Mouse (Mus musculus): ENCODE measurements at regions not wholly inside any gene's neighbourhood (a gene's known extent, or its start where the extent isn't known, plus 50 kb on each side); places are given as distances from the start of the nearest gene placed in this dataset.

GRCm38 (mm10) chr15:7572221-7572620 lies 174.0 kb upstream of the Egflam start:
- in situ Hi-C loops (cut with MboI, MseI), result no loop called here

DNA sequence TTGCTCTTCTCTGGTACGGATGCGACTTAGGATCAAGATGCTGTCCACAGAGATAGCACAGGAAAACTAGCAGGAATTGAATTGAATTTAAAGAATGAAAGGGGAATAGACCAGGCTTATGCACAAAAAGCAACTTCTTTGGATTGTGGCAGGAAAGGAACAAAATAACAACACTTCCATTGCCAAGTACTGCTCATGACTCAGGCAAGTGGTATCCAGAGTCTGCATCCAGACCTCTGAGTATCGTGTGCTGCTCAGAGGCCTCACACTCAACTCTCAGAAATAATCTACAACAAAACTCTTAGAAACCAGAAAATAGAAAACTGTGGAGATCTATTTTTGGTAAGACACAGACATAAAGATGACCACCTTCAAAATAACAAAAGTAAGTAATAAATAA lies 176.1 kb upstream of the Egflam start:
- in situ Hi-C loops (cut with MboI, MseI), result no loop called here

GRCm38 (mm10) chr15:7574811-7575210 lies 176.6 kb upstream of the Egflam start:
- in situ Hi-C loops (cut with MboI, MseI), result no loop called here

GRCm38 (mm10) chr15:7578439-7578838 lies 180.2 kb upstream of the Egflam start:
- in situ Hi-C loops (cut with MboI, MseI), result no loop called here

- in situ Hi-C loops (cut with MboI, MseI), result no loop called here
Measured at GRCm38 (mm10) chr15:7587210-7587609, 189.0 kb upstream of the Egflam start.

GRCm38 (mm10) chr15:7591486-7591885 lies 193.3 kb upstream of the Egflam start:
- in situ Hi-C loops (cut with MboI, MseI), result no loop called here

- in situ Hi-C loops (cut with MboI, MseI), result no loop called here
Measured at GRCm38 (mm10) chr15:7597335-7597734, 199.1 kb upstream of the Egflam start.

DNA sequence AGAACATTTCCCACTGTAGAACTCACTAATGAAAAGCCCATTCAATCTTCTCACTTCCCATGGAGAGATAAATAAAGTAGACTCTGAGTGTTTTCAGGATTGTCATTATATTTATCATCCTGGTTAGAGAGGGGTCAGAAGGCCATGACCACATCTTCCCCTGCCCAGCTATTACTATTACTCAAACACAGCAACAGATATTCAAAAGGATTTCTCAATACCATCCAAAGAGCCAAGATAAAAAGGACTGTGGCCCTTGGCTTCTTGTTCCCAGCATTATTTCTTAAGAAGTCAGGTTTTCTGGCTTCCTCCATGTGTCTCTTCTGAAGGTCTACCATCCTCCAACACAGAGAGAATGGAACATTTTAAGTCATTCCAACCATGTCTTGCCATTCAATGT lies 199.6 kb upstream of the Egflam start:
- in situ Hi-C loops (cut with MboI, MseI), result no loop called here

- in situ Hi-C loops (cut with MboI, MseI), result no loop called here
Measured at GRCm38 (mm10) chr15:7601540-7601939, 203.3 kb upstream of the Egflam start.

DNA sequence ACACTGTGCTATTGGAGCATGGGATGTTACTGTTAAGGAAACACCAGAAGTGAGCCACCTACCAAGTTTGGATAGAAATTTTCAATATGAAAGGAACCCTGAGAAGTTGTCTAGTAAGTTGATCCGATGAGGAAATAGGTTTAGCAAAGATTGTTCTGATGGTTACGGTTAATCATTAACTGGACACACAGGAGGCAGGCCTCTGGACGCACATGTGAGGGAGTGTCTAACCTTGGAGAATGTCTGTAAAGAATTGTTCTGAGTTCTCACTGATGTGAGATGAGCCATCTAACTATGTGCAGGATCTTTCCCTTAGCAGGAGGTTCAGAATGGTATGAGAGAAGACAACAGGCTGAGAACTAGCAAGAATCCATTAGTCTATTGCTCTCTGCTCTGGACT lies 205.8 kb upstream of the Gdnf start:
- in situ Hi-C loops (cut with MboI, MseI), result no loop called here

- in situ Hi-C loops (cut with MboI, MseI), result no loop called here
Measured at GRCm38 (mm10) chr15:7617954-7618353, 192.7 kb upstream of the Gdnf start.

- in situ Hi-C loops (cut with MboI, MseI), result no loop called here
Measured at GRCm38 (mm10) chr15:7623026-7623425, 187.6 kb upstream of the Gdnf start.

DNA sequence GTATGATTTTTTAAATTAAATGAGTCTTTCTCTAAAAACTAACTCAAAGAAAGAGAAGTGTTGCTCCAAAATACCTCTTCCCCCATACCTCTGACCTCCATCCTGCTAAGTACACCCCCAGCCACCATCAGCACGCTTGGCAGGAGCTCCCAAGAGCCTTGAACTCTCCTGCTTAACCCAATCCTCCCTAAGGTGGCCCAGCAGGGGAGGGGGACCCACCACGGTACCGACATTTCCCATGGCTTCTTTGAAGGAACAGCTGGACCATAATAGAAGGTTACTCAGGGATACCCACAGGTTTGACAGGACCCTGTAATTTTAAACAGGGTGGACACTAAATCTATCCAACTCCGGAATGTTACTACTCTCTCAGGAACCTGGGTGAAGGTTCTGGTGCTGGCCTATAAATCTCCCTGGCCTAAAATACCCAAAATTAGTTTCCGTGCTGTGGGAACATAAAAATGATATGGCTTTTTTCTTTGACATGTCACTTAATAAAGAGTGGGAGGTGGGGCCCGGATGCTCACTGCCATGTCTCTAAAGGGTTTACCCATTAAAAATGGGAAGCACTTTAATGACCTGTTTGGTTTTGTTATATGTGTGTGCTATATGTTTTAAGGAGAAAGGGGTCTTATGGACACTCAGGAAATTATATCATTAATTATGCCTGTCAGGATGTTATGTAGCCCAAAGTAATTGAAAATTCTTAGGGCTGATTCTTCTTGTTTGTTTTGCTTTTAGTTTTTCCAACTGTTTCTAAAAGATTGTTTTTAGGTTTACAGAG lies 185.8 kb upstream of the Gdnf start:
- in situ Hi-C loops (cut with MboI, MseI), result no loop called here

- in situ Hi-C loops (cut with MboI, MseI), result no loop called here
Measured at GRCm38 (mm10) chr15:7629826-7630225, 180.8 kb upstream of the Gdnf start.

DNA sequence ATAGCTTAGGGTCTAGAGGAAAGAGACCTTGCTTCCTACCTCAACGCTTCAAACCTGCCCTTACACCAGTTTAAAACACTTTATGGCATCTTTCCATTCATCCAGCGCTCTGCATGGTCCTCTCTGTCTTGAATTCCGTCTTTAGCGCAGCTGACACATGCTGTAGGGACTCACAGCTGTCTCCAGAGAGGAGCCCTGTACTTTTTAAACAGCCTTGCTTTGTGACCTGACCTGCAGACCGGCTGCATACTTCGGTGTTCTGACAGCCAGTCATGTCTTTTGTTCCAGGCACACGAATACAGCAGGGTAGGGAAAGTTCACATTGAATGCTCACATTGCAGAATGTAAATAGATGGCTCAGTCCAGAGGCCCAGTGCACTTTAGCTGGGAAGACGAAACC lies 175.4 kb upstream of the Gdnf start:
- in situ Hi-C loops (cut with MboI, MseI), result no loop called here

GRCm38 (mm10) chr15:7639444-7639843 lies 171.2 kb upstream of the Gdnf start:
- in situ Hi-C loops (cut with MboI, MseI), result no loop called here

- in situ Hi-C loops (cut with MboI, MseI), result no loop called here
Measured at GRCm38 (mm10) chr15:7642075-7642474, 168.6 kb upstream of the Gdnf start.

- in situ Hi-C loops (cut with MboI, MseI), result no loop called here
Measured at GRCm38 (mm10) chr15:7650705-7651104, 159.9 kb upstream of the Gdnf start.

DNA sequence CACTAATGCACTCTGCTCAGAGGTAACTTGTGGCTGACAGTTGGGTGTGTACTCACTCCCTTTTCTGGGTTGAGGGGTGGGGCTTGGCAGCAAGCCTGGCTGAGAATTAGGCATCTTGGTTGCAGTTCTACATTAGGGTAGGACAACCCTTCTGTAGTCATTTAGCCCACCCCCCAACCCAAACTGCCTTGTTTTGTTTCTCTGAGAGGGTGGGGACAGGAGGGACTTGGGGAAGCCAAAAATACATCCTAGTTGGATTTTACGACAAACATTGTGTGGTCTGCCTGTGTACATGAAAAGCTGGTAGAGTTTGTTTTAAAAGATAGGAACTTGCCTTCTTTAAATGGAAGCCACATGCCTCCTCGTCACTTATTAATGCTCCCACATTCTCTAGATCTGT lies 146.8 kb upstream of the Gdnf start:
- in situ Hi-C loops (cut with MboI, MseI), result no loop called here

DNA sequence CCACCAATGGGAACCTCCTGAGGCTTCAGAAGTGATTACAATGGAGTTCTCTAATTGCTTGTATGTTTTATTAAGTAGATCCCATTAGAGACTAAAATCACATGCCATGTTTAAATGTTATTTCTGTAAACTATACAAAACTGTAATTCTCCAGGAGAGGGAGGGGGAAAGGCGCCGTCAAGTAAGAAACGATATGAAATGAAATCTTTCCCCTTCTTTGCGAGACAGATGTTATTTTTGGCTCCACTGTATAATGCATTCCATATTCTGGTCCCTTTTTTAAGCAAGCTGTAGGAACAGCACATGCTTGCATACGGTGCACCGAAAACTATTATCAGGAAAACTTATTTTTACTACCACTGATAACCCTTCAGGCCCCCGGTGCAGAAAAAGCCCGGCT lies 141.0 kb upstream of the Gdnf start:
- in situ Hi-C loops (cut with MboI, MseI), result no loop called here

DNA sequence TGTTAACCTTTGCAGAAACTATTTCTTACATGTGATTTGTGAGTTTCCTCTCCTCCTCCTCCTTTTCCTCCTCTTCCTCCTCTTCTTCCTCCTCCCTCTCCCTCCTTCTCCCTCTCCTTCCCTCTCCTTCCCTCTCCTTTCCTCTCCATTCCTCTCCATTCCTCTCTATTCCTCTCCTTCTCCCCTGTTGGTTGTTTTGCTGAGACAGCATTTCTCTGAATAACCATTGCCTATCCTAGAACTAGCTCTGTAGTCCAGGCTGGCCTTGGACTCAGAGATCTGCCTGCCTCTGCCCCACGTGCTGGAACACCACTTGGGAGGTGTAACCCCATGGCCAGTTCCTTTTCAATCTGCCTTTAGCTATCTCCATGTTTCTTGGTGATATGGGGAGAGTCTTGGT lies 133.7 kb upstream of the Gdnf start:
- in situ Hi-C loops (cut with MboI, MseI), result no loop called here

GRCm38 (mm10) chr15:7678711-7679110 lies 131.9 kb upstream of the Gdnf start:
- in situ Hi-C loops (cut with MboI, MseI), result no loop called here

DNA sequence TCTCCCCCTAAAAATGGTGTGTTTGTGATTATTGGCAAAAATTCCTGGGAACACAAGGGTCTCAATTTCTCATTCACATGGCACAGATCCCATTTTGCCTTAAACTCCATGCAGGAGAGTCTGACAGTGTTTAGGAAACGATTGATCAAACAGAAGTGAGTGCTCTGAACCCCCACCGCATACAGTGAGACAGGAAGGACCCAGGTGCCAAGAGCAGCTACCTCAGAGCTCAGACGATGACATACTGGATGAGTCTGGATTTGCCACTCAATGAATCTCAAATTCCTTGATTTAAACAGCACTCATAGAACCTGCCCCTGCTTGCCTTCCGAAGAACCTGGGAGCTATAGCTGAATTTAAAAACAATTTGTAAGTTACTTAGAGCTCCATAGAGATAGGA lies 129.6 kb upstream of the Gdnf start:
- in situ Hi-C loops (cut with MboI, MseI), result no loop called here
